Mouse (Mus musculus) hindbrain, embryonic 13.5 days (tissue): ENCODE measurements around the gene 1600014C10Rik. TPM values are rescaled to one million over a fixed set of nuclear protein-coding genes. Genes with fewer than 3 reads are reported as not detected.

ENCODE experiments used
- ATAC-seq: fragments of 200-750 bp; cut with Nextera tagmentation; 2 replicates; pipeline ENCODE4 v1.8.0; 2017; ENCODE audit warnings: moderate TSS enrichment; ENCODE audit not compliant: low FRiP score
- H3K27ac ChIP-seq: fragments of 300-500 bp; sonication (generic); 2 replicates; pipeline ENCODE4 v1.5.1; 2015; ENCODE audit warnings: inconsistent platforms, mild to moderate bottlenecking, moderate library complexity
- H3K27me3 ChIP-seq: fragments of 300-500 bp; sonication (generic); 2 replicates; pipeline ENCODE4 v1.6.1; 2015; ENCODE audit warnings: mild to moderate bottlenecking, inconsistent platforms
- H3K36me3 ChIP-seq: fragments of 300-500 bp; sonication (generic); 2 replicates; pipeline ENCODE4 v1.6.1; 2015; ENCODE audit warnings: mild to moderate bottlenecking, inconsistent platforms
- H3K4me1 ChIP-seq: fragments of 300-500 bp; sonication (generic); replicated peaks from 2 replicates; pipeline ENCODE4 v1.6.1; 2015; ENCODE audit warnings: inconsistent platforms
- H3K4me2 ChIP-seq: fragments of 300-500 bp; sonication (generic); 2 replicates; pipeline ENCODE4 v1.6.1; 2015; ENCODE audit warnings: inconsistent platforms, mild to moderate bottlenecking, moderate library complexity
- H3K4me3 ChIP-seq: fragments of 300-500 bp; sonication (generic); 2 replicates; pipeline ENCODE4 v1.5.1; 2015; ENCODE audit warnings: mild to moderate bottlenecking, inconsistent platforms
- H3K9ac ChIP-seq: fragments of 300-500 bp; sonication (generic); 2 replicates; pipeline ENCODE4 v1.6.1; 2015; ENCODE audit warnings: mild to moderate bottlenecking, inconsistent platforms
- H3K9me3 ChIP-seq: fragments of 300-500 bp; sonication (generic); 2 replicates; pipeline ENCODE4 v1.6.1; 2016; ENCODE audit warnings: inconsistent platforms
- WGBS: fragments of 180-500 bp; shearing (Covaris S2); methylation state at CpG from one replicate; pipeline ENCODE4 v1.1.7; 2015; 5-methylcytosine and 5-hydroxymethylcytosine counted together
- polyA plus RNA-seq: library from polyadenylated mRNA; unstranded; fragments of >200 nt; fragmentation: Nextera tagmentation; extraction: Ambion mirVana; gene quantifications from 2 replicates; pipeline ENCODE4 v1.2.1, GENCODE M21; 2015

1600014C10Rik gene
- 26.1 and 27.5 TPM in 2 replicates for polyA plus RNA-seq

GRCm38 (mm10) chr7:38182962-38183687 lies at the start of gene 1600014C10Rik:
Gene 1600014C10Rik, plus strand, starts transcription at chr7:38183217.
- peak within 1 kb of the TSS; percentile 86 for H3K9ac ChIP-seq
- no peaks in the 10 kb centered on the region for H3K36me3 ChIP-seq
- peak within 1 kb of the TSS; percentile 63 for H3K4me3 ChIP-seq
- peak within 1 kb of the TSS; percentile 89 for H3K4me2 ChIP-seq
- peak within 1 kb of the TSS; percentile 96 for H3K27ac ChIP-seq
- 4% methylated on average over 28 of the region's 28 CpGs for WGBS
- no peaks in the 10 kb centered on the region for H3K9me3 ChIP-seq
- peaks cover 18% of the 10 kb centered on the region for H3K4me1 ChIP-seq
- no peaks in the 10 kb centered on the region for H3K27me3 ChIP-seq
- ATAC-seq: peak; percentile 58

GRCm38 (mm10) chr7:38134471-38134870 lies 48.5 kb upstream of the 1600014C10Rik start:
- Histone ChIP-seq H3K4me1 (peaks cover 11% of the 10 kb centered on the region), H3K27ac (no peak overlapping the region), H3K4me2 (no peak overlapping the region), H3K27me3 (0 out of 2 replicates have a peak, but pooled peaks cover 7% of the 10 kb centered on the region), H3K9me3 (no peaks in the 10 kb centered on the region), H3K36me3 (no peaks in the 10 kb centered on the region), H3K4me3 (no peak overlapping the region), H3K9ac (no peak overlapping the region)
- 88% methylated on average over 5 of the region's 5 CpGs for WGBS
- no peak for ATAC-seq

GRCm38 (mm10) chr7:38140324-38140723 lies 42.7 kb upstream of the 1600014C10Rik start:
- no peak overlapping the region for H3K27ac ChIP-seq
- ATAC-seq: no peak
- H3K27me3 ChIP-seq: 0 out of 2 replicates have a peak, but pooled peaks cover 6% of the 10 kb centered on the region
- 60% methylated on average over 9 of the region's 9 CpGs for WGBS
- no peaks in the 10 kb centered on the region for H3K36me3 ChIP-seq
- no peaks in the 10 kb centered on the region for H3K4me1 ChIP-seq
- no peak overlapping the region for H3K4me3 ChIP-seq
- no peak overlapping the region for H3K4me2 ChIP-seq
- H3K9ac ChIP-seq: no peak overlapping the region
- H3K9me3 ChIP-seq: no peaks in the 10 kb centered on the region

GRCm38 (mm10) chr7:38141747-38142545 lies 41.1 kb upstream of the 1600014C10Rik start:
- no peak overlapping the region for H3K27ac ChIP-seq
- H3K27me3 ChIP-seq: 0 out of 2 replicates have a peak, but pooled peaks cover 6% of the 10 kb centered on the region
- no peak overlapping the region for H3K4me2 ChIP-seq
- WGBS: 59% methylated on average over 13 of the region's 13 CpGs
- H3K36me3 ChIP-seq: no peaks in the 10 kb centered on the region
- peak; percentile 67 for ATAC-seq
- no peaks in the 10 kb centered on the region for H3K4me1 ChIP-seq
- H3K9ac ChIP-seq: no peak overlapping the region
- H3K4me3 ChIP-seq: no peak overlapping the region
- H3K9me3 ChIP-seq: no peaks in the 10 kb centered on the region

- H3K9me3 ChIP-seq: no peaks in the 10 kb centered on the region
- no peak overlapping the region for H3K27ac ChIP-seq
- no peaks in the 10 kb centered on the region for H3K4me1 ChIP-seq
- no peak for ATAC-seq
- H3K36me3 ChIP-seq: no peaks in the 10 kb centered on the region
- H3K9ac ChIP-seq: no peak overlapping the region
- H3K4me2 ChIP-seq: no peak overlapping the region
- WGBS: 88% methylated on average over 6 of the region's 6 CpGs
- no peaks in the 10 kb centered on the region for H3K27me3 ChIP-seq
- H3K4me3 ChIP-seq: no peak overlapping the region
Measured at GRCm38 (mm10) chr7:38147477-38147876, 35.5 kb upstream of the 1600014C10Rik start.

- 76% methylated on average over 14 of the region's 14 CpGs for WGBS
- no peak overlapping the region for H3K9ac ChIP-seq
- no peaks in the 10 kb centered on the region for H3K27me3 ChIP-seq
- H3K4me1 ChIP-seq: no peaks in the 10 kb centered on the region
- no peak overlapping the region for H3K27ac ChIP-seq
- H3K4me2 ChIP-seq: no peak overlapping the region
- no peaks in the 10 kb centered on the region for H3K36me3 ChIP-seq
- ATAC-seq: no peak
- H3K4me3 ChIP-seq: no peak overlapping the region
- H3K9me3 ChIP-seq: no peaks in the 10 kb centered on the region
Measured at GRCm38 (mm10) chr7:38151706-38152312, 31.2 kb upstream of the 1600014C10Rik start.

- Histone ChIP-seq H3K27me3 (no peaks in the 10 kb centered on the region), H3K4me1 (no peaks in the 10 kb centered on the region), H3K4me3 (no peak overlapping the region), H3K9me3 (no peaks in the 10 kb centered on the region), H3K9ac (no peak overlapping the region), H3K27ac (no peak overlapping the region), H3K36me3 (no peaks in the 10 kb centered on the region), H3K4me2 (no peak overlapping the region)
- no peak for ATAC-seq
- 74% methylated on average over 3 of the region's 3 CpGs for WGBS
Measured at GRCm38 (mm10) chr7:38152571-38152970, 30.4 kb upstream of the 1600014C10Rik start.

GRCm38 (mm10) chr7:38155829-38156228 lies 27.2 kb upstream of the 1600014C10Rik start:
- Histone ChIP-seq H3K4me2 (no peak overlapping the region), H3K36me3 (no peaks in the 10 kb centered on the region), H3K4me3 (no peak overlapping the region), H3K4me1 (no peaks in the 10 kb centered on the region), H3K27ac (no peak overlapping the region), H3K27me3 (no peaks in the 10 kb centered on the region), H3K9me3 (no peaks in the 10 kb centered on the region), H3K9ac (no peak overlapping the region)
- ATAC-seq: no peak
- WGBS: 87% methylated on average over 5 of the region's 5 CpGs

- 83% methylated on average over 9 of the region's 9 CpGs for WGBS
- Histone ChIP-seq H3K4me1 (no peaks in the 10 kb centered on the region), H3K4me2 (no peak overlapping the region), H3K36me3 (no peaks in the 10 kb centered on the region), H3K4me3 (no peak overlapping the region), H3K9ac (no peak overlapping the region), H3K27ac (no peak overlapping the region), H3K9me3 (no peaks in the 10 kb centered on the region), H3K27me3 (no peaks in the 10 kb centered on the region)
- ATAC-seq: no peak
Measured at GRCm38 (mm10) chr7:38158764-38159458, 24.1 kb upstream of the 1600014C10Rik start.

GRCm38 (mm10) chr7:38161438-38161837 lies 21.6 kb upstream of the 1600014C10Rik start:
- WGBS: 100% methylated on average over 2 of the region's 2 CpGs
- Histone ChIP-seq H3K27ac (no peak overlapping the region), H3K4me1 (no peaks in the 10 kb centered on the region), H3K4me3 (no peak overlapping the region), H3K36me3 (no peaks in the 10 kb centered on the region), H3K4me2 (no peak overlapping the region), H3K27me3 (no peaks in the 10 kb centered on the region), H3K9ac (no peak overlapping the region), H3K9me3 (no peaks in the 10 kb centered on the region)
- no peak for ATAC-seq

GRCm38 (mm10) chr7:38163433-38164050 lies 19.5 kb upstream of the 1600014C10Rik start:
- no peak overlapping the region for H3K9ac ChIP-seq
- no peak overlapping the region for H3K4me3 ChIP-seq
- no peak overlapping the region for H3K4me2 ChIP-seq
- H3K4me1 ChIP-seq: peaks cover 6% of the 10 kb centered on the region
- WGBS: 61% methylated on average over 9 of the region's 9 CpGs
- ATAC-seq: 0 out of 2 replicates have a peak, but pooled peaks have one; percentile 25
- no peaks in the 10 kb centered on the region for H3K27me3 ChIP-seq
- no peaks in the 10 kb centered on the region for H3K36me3 ChIP-seq
- no peaks in the 10 kb centered on the region for H3K9me3 ChIP-seq
- H3K27ac ChIP-seq: no peak overlapping the region
